28 mouse cellular contexts compared by ENCODE assay signal in the genomic region with DNA sequence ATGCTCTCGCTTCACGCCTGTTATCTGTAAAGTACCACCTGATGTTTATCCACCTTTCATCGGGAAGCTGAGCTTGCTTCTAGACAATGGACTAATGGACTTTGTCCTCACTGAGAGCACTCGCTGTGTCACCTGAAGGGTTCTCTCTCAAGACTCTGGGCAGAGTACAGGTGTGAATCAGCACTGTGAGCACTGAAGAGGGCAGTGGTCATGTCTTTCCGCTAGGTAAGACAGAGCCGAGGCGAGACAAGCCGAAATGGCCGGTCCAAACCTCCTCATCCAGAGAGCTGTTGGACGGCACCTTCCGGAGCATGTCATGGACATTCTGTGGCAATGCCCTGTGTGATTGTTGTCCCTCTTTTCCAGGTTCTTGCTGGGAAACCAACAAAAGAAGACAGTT.
DNase-seq lines count a peak whose midpoint lies in the region; ATAC-seq and TF ChIP-seq lines count a peak whose summit lies in the region.
"Had no signal": no experiment of that assay in that cellular context is flagged by ENCODE, and none has a peak within 500 bp of the region (broad histone marks: within the 10 kb centered on the region; RNA-seq: fewer than 3 reads in every experiment).

No protein-coding gene starts in this region.

- H3K4me1 ChIP-seq in intestine, embryonic 15.5 days (replicated peaks): no peaks in the 10 kb centered on the region
- H3K4me1 ChIP-seq in intestine, postnatal 0 days (replicated peaks; ENCODE audit: control insufficient read depth, insufficient read depth, low read length): peaks cover 8% of the 10 kb centered on the region; the same call in 1 of the 2 replicates
- H3K4me1 ChIP-seq in stomach, postnatal 0 days (replicated peaks; ENCODE audit: control insufficient read depth, insufficient read depth): no peaks in the 10 kb centered on the region
- H3K4me1 ChIP-seq in forebrain, embryonic 11.5 days (replicated peaks; ENCODE audit: control insufficient read depth, insufficient read depth, low read length): no peaks in the 10 kb centered on the region
- H3K4me1 ChIP-seq: limb, embryonic 15.5 days; liver, embryonic 13.5 days; stomach, embryonic 15.5 days had no signal

- no peak overlapping the region for H3K4me3 ChIP-seq in intestine, embryonic 15.5 days (replicated peaks)
- peak overlapping the region; percentile 18; the same call in 1 of the 2 replicates for H3K4me3 ChIP-seq in intestine, postnatal 0 days (ENCODE audit: low read depth, low read length)
- H3K4me3 ChIP-seq in stomach, postnatal 0 days (ENCODE audit: low read depth, low read length): no peak overlapping the region
- H3K4me3 ChIP-seq in forebrain, embryonic 11.5 days (ENCODE audit: low read depth, low read length): no peak overlapping the region
- H3K4me3 ChIP-seq: embryonic facial prominence, embryonic 13.5 days; forebrain, embryonic 10.5 days; limb, embryonic 10.5 days; limb, embryonic 15.5 days; liver, embryonic 13.5 days; midbrain, embryonic 13.5 days; stomach, embryonic 15.5 days had no signal

- no peak overlapping the region for H3K9ac ChIP-seq in intestine, embryonic 15.5 days
- H3K9ac ChIP-seq in intestine, postnatal 0 days (ENCODE audit: low read depth, low read length): peak overlapping the region; percentile 42
- H3K9ac ChIP-seq in stomach, postnatal 0 days (ENCODE audit: low read length): no peak overlapping the region
- H3K9ac ChIP-seq in forebrain, embryonic 11.5 days (ENCODE audit: low read length): no peak overlapping the region
- H3K9ac ChIP-seq: embryonic facial prominence, embryonic 13.5 days; limb, embryonic 15.5 days; liver, embryonic 13.5 days; midbrain, embryonic 13.5 days; stomach, embryonic 15.5 days had no signal

- no peak overlapping the region for H3K27ac ChIP-seq in intestine, embryonic 15.5 days
- H3K27ac ChIP-seq in intestine, postnatal 0 days (ENCODE audit: low read depth, low read length): peak overlapping the region; percentile 91
- H3K27ac ChIP-seq in stomach, postnatal 0 days (replicated peaks): no peak overlapping the region
- H3K27ac ChIP-seq in forebrain, embryonic 11.5 days (ENCODE audit: low read depth, low read length): no peak overlapping the region
- H3K27ac ChIP-seq: embryonic facial prominence, embryonic 13.5 days; forebrain, embryonic 10.5 days; limb, embryonic 10.5 days; limb, embryonic 15.5 days; liver, embryonic 13.5 days; macrophage; midbrain, embryonic 13.5 days; stomach, embryonic 15.5 days had no signal

- H3K36me3 ChIP-seq in intestine, embryonic 15.5 days: no peaks in the 10 kb centered on the region
- no peaks in the 10 kb centered on the region for H3K36me3 ChIP-seq in intestine, postnatal 0 days (ENCODE audit: control insufficient read depth, insufficient read depth)
- no peaks in the 10 kb centered on the region for H3K36me3 ChIP-seq in stomach, postnatal 0 days (ENCODE audit: control insufficient read depth, insufficient read depth, low read length)
- no peaks in the 10 kb centered on the region for H3K36me3 ChIP-seq in forebrain, embryonic 11.5 days (ENCODE audit: control insufficient read depth, insufficient read depth, low read length)
- H3K36me3 ChIP-seq: embryonic facial prominence, embryonic 13.5 days; forebrain, embryonic 10.5 days; limb, embryonic 10.5 days; limb, embryonic 15.5 days; liver, embryonic 13.5 days; midbrain, embryonic 13.5 days; stomach, embryonic 15.5 days had no signal

- no peaks in the 10 kb centered on the region for H3K27me3 ChIP-seq in intestine, embryonic 15.5 days (replicated peaks)
- H3K27me3 ChIP-seq in intestine, postnatal 0 days (replicated peaks; ENCODE audit: control insufficient read depth, insufficient read depth, low read length): no peaks in the 10 kb centered on the region
- H3K27me3 ChIP-seq in stomach, postnatal 0 days (ENCODE audit: control insufficient read depth, insufficient read depth, low read length): no peaks in the 10 kb centered on the region
- H3K27me3 ChIP-seq in forebrain, embryonic 11.5 days (ENCODE audit: control insufficient read depth, insufficient read depth, low read length): no peaks in the 10 kb centered on the region
- H3K27me3 ChIP-seq: embryonic facial prominence, embryonic 13.5 days; limb, embryonic 15.5 days; liver, embryonic 13.5 days; midbrain, embryonic 13.5 days; stomach, embryonic 15.5 days had no signal

- no peak for TF ChIP-seq EP300 in stomach, postnatal 0 days (optimal IDR thresholded peaks at IDR 0.05)

- H3K9me3 ChIP-seq in intestine, embryonic 15.5 days: no peaks in the 10 kb centered on the region
- no peaks in the 10 kb centered on the region for H3K9me3 ChIP-seq in intestine, postnatal 0 days (ENCODE audit: control insufficient read depth)
- no peaks in the 10 kb centered on the region for H3K9me3 ChIP-seq in stomach, postnatal 0 days (ENCODE audit: control insufficient read depth, low read length)
- H3K9me3 ChIP-seq in forebrain, embryonic 11.5 days (ENCODE audit: control insufficient read depth, low read length): no peaks in the 10 kb centered on the region
- H3K9me3 ChIP-seq: embryonic facial prominence, embryonic 13.5 days; forebrain, embryonic 10.5 days; limb, embryonic 10.5 days; limb, embryonic 15.5 days; liver, embryonic 13.5 days; midbrain, embryonic 13.5 days; stomach, embryonic 15.5 days had no signal

- peak; percentile 61 for DNase-seq in kidney, postnatal 14 days
- DNase-seq in stomach, postnatal 0 days (ENCODE audit: low spot score): no peak
- DNase-seq in lung, postnatal 14 days: no peak
- no peak for DNase-seq in forebrain, embryonic 11.5 days (ENCODE audit: low spot score)
- DNase-seq in layer of hippocampus, postnatal 14 days (ENCODE audit: low spot score in 2 of 2): no peak
- DNase-seq: adrenal gland, postnatal 25 days; cerebellum, adult 11-12 months; cerebellum, postnatal 10 days; gastrocnemius, postnatal 10 days; heart, postnatal 14 days; layer of hippocampus, postnatal 36 days; liver, embryonic 13.5 days; lung, adult 18-20 months; retina, postnatal 1 day; right cerebral cortex, postnatal 14 days; thymus, postnatal 14 days had no signal

- no peak overlapping the region for H3K4me2 ChIP-seq in intestine, embryonic 15.5 days (replicated peaks)
- H3K4me2 ChIP-seq in intestine, postnatal 0 days (replicated peaks; ENCODE audit: low read depth): peak overlapping the region; percentile 41
- no peak overlapping the region for H3K4me2 ChIP-seq in stomach, postnatal 0 days (replicated peaks; ENCODE audit: low read depth)
- H3K4me2 ChIP-seq in forebrain, embryonic 11.5 days (ENCODE audit: low read depth, low read length, severe bottlenecking): no peak overlapping the region
- H3K4me2 ChIP-seq: embryonic facial prominence, embryonic 13.5 days; limb, embryonic 15.5 days; liver, embryonic 13.5 days; midbrain, embryonic 13.5 days; stomach, embryonic 15.5 days had no signal

- TF ChIP-seq CTCF in intestine, postnatal 0 days (IDR thresholded peaks at IDR 0.05; ENCODE audit: low read depth): no peak
- no peak for TF ChIP-seq CTCF in stomach, postnatal 0 days (IDR thresholded peaks at IDR 0.05; ENCODE audit: low read depth)

- peak; percentile 81 for ATAC-seq in intestine, embryonic 15.5 days
- ATAC-seq in intestine, postnatal 0 days: peak; percentile 95
- peak; percentile 67 for ATAC-seq in stomach, postnatal 0 days (ENCODE audit: low FRiP score, low TSS enrichment)
- no peak for ATAC-seq in forebrain, embryonic 11.5 days (replicated peaks; ENCODE audit: low FRiP score)
- ATAC-seq: CD4-positive, CD25-positive, alpha-beta regulatory T cell, adult 4 months; hindbrain, embryonic 16.5 days; lung, postnatal 0 days; midbrain, embryonic 13.5 days had no signal

- 79% methylated on average over 11 of the region's 11 CpGs for WGBS in intestine, embryonic 15.5 days
- 57% methylated on average over 11 of the region's 11 CpGs for WGBS in intestine, postnatal 0 days
- WGBS in stomach, postnatal 0 days: 79% methylated on average over 11 of the region's 11 CpGs
- WGBS in forebrain, embryonic 11.5 days: 96% methylated on average over 11 of the region's 11 CpGs
